8 mouse cellular contexts compared by ENCODE assay signal in genomic region chr8:125053505-125054435, GRCm38 (mm10). TPM values are rescaled to one million over a fixed set of nuclear protein-coding genes. Genes with fewer than 3 reads are reported as not detected.
DNase-seq lines count a peak whose midpoint lies in the region; ATAC-seq lines count a peak whose summit lies in the region.

TSS of gene Disc1 (plus strand) at chr8:125054195.

- H3K4me3 ChIP-seq in intestine, embryonic 15.5 days (replicated peaks), result peak within 1 kb of the TSS; percentile 64
- H3K4me3 ChIP-seq in liver, embryonic 16.5 days (ENCODE audit: low read depth, low read length), result peak within 1 kb of the TSS; percentile 59
- peak within 1 kb of the TSS; percentile 55 for H3K4me3 ChIP-seq in neural tube, embryonic 12.5 days

- peak within 1 kb of the TSS; percentile 73 for H3K9ac ChIP-seq in intestine, embryonic 15.5 days
- peak within 1 kb of the TSS; percentile 51; the same call in 1 of the 2 replicates for H3K9ac ChIP-seq in liver, embryonic 16.5 days (ENCODE audit: low read depth, low read length)
- peak within 1 kb of the TSS; percentile 61 for H3K9ac ChIP-seq in neural tube, embryonic 12.5 days

- H3K27ac ChIP-seq in intestine, embryonic 15.5 days, result peak within 1 kb of the TSS; percentile 59
- no peak within 1 kb of the TSS for H3K27ac ChIP-seq in liver, embryonic 16.5 days (ENCODE audit: low read length)
- no peak within 1 kb of the TSS for H3K27ac ChIP-seq in neural tube, embryonic 12.5 days

- peaks cover 8% of the 10 kb centered on the region; the same call in 1 of the 2 replicates for H3K4me1 ChIP-seq in intestine, embryonic 15.5 days (replicated peaks)
- H3K4me1 ChIP-seq in liver, embryonic 16.5 days (ENCODE audit: control insufficient read depth, low read depth, low read length), result no peaks in the 10 kb centered on the region; the same call in 1 of the 2 replicates
- H3K4me1 ChIP-seq in neural tube, embryonic 12.5 days, result peaks cover 12% of the 10 kb centered on the region

- DNase-seq in 416B (ENCODE audit: low read depth), result peak; percentile 32
- peak; percentile 9 for DNase-seq in CD4-positive, CD25-positive, alpha-beta regulatory T cell, adult 2 months (ENCODE audit: low read depth, low spot score)
- DNase-seq in embryo, embryonic 11 days, result peak; percentile 67
- DNase-seq in heart, adult 18-20 months, result peak; percentile 59 to 74
- no peak for DNase-seq in thymus, postnatal 0 days (ENCODE audit: low spot score)

- H3K4me2 ChIP-seq in intestine, embryonic 15.5 days (replicated peaks), result peak within 1 kb of the TSS; percentile 95
- peak within 1 kb of the TSS; percentile 67 for H3K4me2 ChIP-seq in liver, embryonic 16.5 days (ENCODE audit: low read depth, low read length)
- peak within 1 kb of the TSS; percentile 89 for H3K4me2 ChIP-seq in neural tube, embryonic 12.5 days (replicated peaks)

- H3K36me3 ChIP-seq in intestine, embryonic 15.5 days, result no peaks in the 10 kb centered on the region
- no peaks in the 10 kb centered on the region for H3K36me3 ChIP-seq in liver, embryonic 16.5 days (ENCODE audit: control insufficient read depth, insufficient read depth)
- no peaks in the 10 kb centered on the region for H3K36me3 ChIP-seq in neural tube, embryonic 12.5 days

- no peaks in the 10 kb centered on the region for H3K9me3 ChIP-seq in intestine, embryonic 15.5 days
- no peaks in the 10 kb centered on the region for H3K9me3 ChIP-seq in liver, embryonic 16.5 days (replicated peaks; ENCODE audit: control insufficient read depth, low read length)
- 0 out of 2 replicates have a peak, but pooled peaks cover 4% of the 10 kb centered on the region for H3K9me3 ChIP-seq in neural tube, embryonic 12.5 days

- ATAC-seq in intestine, embryonic 15.5 days, result peak; percentile 77
- ATAC-seq in liver, embryonic 16.5 days (ENCODE audit: low read depth), result peak; percentile 21; the same call in 1 of the 2 replicates
- no peak for ATAC-seq in neural tube, embryonic 12.5 days (ENCODE audit: low FRiP score, low read depth)

- 2% methylated on average over 58 of the region's 65 CpGs for WGBS in intestine, embryonic 15.5 days
- 2% methylated on average over 60 of the region's 65 CpGs for WGBS in liver, embryonic 16.5 days (ENCODE audit: insufficient replicate concordance)
- WGBS in neural tube, embryonic 12.5 days, result 2% methylated on average over 65 of the region's 65 CpGs

- peaks cover 10% of the 10 kb centered on the region for H3K27me3 ChIP-seq in intestine, embryonic 15.5 days (replicated peaks)
- peaks cover 26% of the 10 kb centered on the region for H3K27me3 ChIP-seq in liver, embryonic 16.5 days (ENCODE audit: control insufficient read depth, insufficient read depth, low read depth, low read length)
- H3K27me3 ChIP-seq in neural tube, embryonic 12.5 days (replicated peaks), result peaks cover 35% of the 10 kb centered on the region

RNA-seq across cellular contexts. Expression of gene Disc1, which starts in this region (rescaled TPM):
- 1 to 10 TPM; 1.4 to 1.7 TPM for total RNA-seq in heart, adult 18-20 months (2021)
- 1.6 and 1.9 TPM in 2 replicates for polyA plus RNA-seq in intestine, embryonic 15.5 days (2015; fragmentation: Nextera tagmentation; extraction: Ambion mirVana)
- polyA plus RNA-seq in liver, embryonic 16.5 days (2015; fragmentation: Nextera tagmentation; extraction: Ambion mirVana), result 0.20 and 0.30 TPM in 2 replicates
- 1.7 and 1.8 TPM in 2 replicates for polyA plus RNA-seq in neural tube, embryonic 12.5 days (2016; fragmentation: Nextera tagmentation; extraction: Ambion mirVana)
- 0.31 and 0.46 TPM in 2 replicates for polyA plus RNA-seq in thymus, postnatal 0 days (2015; fragmentation: Nextera tagmentation; extraction: Ambion mirVana)

Comparison
In these comparisons a context has a peak if more than half of its experiments do, and no peak if none do; other contexts are left out.
1. Peak in ATAC-seq, H3K4me3 ChIP-seq, H3K9ac ChIP-seq and H3K4me2 ChIP-seq in liver, embryonic 16.5 days; RNA of the gene not detected or under 1 TPM.